Mouse (Mus musculus) spleen, embryonic (tissue): ENCODE results near the gene Clip2.

Experiments
- CTCF ChIA-PET: fragments of 350-600 bp; sonication (Branson Sonifier 250); formaldehyde crosslinking; loops from one replicate; lab custom pipeline; 2022; lab: Charles Lee

Gene Clip2

DNA sequence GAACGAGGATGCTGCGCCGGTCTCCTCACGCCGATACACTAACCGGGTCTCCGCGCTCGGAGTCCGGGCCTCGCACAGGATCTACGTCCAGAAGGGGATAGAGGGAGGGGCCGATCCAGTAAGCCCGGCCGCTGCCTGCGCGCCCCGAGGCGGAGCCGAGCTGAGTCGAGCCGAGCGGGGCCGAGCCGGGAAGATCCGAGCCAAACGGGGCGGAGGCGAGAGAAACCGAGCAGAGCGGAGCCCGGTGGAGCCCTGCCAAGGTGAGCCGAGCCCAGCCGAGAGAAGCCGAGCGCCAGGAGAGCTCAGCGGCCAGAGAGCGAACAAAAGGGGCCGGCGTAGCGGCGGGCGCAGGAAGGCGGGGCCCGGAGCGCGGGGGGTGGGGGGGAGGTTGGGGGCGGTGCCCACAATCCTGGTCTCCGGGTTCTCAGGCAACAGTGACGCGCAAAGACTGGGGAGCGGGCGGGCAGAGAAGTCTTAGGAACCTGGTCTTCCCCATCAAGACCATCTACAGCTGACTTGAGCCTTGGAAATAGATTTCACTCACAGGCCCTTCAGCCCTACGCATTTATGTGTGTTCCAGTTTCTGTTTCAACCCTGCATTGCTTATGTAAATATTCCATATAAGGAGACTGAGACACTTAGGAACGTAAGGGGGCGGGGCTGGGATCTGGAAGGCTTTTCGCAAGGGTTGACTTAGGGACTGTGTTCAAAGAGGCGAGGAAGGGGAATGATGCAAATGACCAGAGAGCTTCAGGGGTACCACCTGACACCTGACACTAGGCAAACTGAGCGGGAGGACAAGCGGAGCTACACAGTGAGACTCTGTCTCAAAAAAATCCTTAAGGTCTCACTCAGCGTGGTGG, at the start of gene Clip2:
Clip2 (minus strand) TSS at position 325 of the 863 bp plus-strand sequence.
- CTCF ChIA-PET = interaction anchor here (0.6 to 1.1 kb wide), 5 partner anchors 20 to 457 kb away, joined by 3 to 7 read pairs (median 4); no protein-coding TSS in a partner anchor

DNA sequence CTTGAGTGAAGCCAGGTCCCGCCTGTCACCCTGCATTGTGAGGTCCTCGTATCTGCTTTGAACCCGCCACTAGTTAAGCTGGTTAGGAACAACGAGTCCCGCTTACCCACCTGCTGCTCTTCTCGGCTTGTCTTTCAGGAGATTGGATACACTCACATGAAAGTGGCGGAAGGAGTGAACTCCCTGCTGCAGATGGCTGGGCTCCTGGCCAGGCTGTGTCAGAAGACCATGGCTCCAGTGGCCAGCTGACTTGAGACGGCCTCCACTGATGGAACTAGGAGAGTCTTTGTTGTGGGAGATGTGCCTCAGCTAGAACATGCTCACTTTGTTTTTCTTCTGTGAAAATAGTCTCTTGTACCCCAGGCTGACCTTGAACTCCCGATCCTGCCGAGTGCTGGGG, 45.5 kb upstream of the Clip2 start:
- CTCF ChIA-PET = no interaction called here

DNA sequence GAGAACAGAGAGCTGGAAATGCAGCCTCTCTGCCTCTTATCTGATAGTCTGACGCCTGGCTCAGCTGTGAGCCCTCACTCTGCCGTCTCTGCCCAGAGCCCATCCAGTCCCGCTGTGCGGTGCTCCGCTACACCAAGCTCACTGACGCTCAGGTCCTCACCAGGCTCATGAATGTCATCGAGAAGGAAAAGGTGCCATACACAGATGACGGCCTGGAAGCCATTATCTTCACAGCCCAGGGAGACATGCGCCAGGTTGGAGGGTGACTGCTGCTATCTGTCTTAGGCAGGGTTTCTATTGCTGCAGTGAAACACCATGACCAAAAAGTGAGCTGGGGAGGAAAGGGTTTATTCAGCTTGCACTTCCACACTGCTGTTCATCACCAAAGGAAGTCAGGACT, 40.9 kb upstream of the Clip2 start:
- CTCF ChIA-PET = no interaction called here

DNA sequence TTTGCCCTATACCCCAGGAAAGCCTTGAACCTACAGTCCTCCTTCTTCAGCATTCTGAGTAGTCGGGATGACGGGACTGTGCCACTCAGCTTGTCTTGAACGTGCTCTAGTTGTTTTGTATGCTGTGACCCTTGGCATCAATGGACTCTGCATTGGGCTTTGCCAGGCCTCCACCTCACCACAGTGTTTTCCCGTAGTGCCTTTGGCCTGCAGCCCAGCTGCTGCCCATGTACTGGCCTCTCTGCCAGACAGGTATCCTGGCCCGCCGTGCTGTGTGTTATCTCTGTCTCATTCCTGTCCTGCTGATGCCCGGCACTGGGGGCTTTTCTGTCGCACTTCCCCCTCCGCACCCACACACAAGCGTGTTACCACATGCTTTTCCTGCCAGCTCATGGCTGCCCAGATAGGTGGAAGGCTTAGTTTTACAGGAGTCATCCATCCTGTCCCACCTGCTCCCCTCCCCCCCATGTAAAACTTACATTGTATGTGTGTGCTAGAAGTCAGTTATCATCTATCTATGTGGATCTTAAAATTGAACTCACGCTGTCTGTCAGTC, 39.9 kb upstream of the Clip2 start:
- CTCF ChIA-PET = no interaction called here

- CTCF ChIA-PET = interaction anchor here (0.8 to 0.9 kb wide), 2 partner anchors 36 to 46 kb away, joined by 3 to 7 read pairs; no protein-coding TSS in a partner anchor
Measured at GRCm38 (mm10) chr5:134589900-134590299, 37.7 kb upstream of the Clip2 start.

DNA sequence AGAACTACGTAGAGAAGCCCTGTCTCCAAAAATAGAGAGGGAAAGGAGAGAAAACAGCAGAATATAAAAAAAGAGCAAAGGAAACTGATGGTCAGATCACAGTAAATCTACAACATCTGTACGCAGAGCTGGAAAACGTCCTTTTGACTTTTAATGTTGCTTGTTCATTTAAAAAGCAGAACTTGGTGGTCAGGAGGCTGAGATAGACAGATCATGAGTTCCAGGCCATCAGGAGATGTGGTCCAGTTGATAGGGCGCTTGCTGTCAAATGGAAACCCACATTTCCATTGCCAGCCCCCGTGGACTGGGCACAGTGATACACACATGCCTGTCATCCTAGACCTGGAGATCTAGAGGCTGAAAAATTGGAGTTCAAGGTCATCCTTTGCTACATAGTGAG, 32.6 kb upstream of the Clip2 start:
- CTCF ChIA-PET = interaction anchor here (0.5 kb wide), 1 partner anchor 68 kb away, joined by 6 read pairs; no protein-coding TSS in a partner anchor

DNA sequence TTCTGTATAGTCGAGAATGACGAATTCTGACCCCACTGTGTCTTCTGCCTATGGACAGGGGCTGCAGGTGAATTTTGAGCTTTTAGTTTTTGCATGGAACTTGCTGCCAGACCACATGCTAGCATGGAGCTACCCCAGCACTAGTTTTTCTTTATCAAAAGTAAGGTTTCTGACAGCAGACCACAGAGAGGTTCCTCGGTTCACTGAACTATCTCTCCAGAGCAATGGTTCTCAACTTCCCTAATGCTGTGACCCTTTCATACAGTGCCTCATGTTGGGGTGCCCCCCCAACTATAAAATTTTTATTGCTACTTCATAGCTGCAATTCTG, 31.6 kb upstream of the Clip2 start:
- CTCF ChIA-PET = no interaction called here

- CTCF ChIA-PET = interaction anchor here (0.6 to 1.6 kb wide), 5 partner anchors 12 to 90 kb away, joined by 3 to 5 read pairs (median 3); no protein-coding TSS in a partner anchor
Measured at GRCm38 (mm10) chr5:134583006-134583883, 31.0 kb upstream of the Clip2 start.

DNA sequence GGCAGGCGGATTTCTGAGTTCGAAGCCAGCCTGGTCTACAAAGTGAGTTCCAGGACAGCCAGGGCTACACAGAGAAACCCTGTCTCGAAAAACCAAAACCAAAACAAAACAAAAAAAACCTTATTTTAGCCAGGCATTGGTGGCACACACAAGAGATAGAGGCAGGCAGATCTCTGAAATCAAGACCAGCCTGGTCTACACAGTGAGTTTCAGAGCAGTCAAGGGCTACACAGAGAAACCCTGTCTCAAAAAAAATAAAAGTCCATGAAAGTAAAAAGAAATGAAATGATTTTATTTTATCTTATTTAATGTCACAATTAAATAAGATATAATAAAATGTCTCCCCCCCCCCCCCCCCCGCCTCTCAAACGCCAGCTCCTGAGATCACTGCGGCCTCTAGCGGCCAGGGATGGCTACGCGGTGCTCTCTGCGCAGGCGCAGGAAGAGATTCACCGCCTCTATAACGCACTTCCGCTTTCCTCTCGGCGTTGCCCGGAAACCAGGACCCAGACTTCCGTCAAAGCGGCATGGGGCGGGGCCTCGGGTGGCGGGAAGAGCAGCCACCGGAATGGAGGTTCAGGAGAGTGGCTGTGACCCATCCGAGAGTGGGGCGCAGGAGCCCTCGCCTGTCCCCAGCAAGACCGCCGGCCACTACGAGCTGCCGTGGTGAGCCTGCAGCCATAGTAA, 30.1 kb upstream of the Clip2 start:
- CTCF ChIA-PET = interaction anchor here (0.6 to 1.6 kb wide), 5 partner anchors 11 to 90 kb away, joined by 3 to 5 read pairs (median 3); no protein-coding TSS in a partner anchor

DNA sequence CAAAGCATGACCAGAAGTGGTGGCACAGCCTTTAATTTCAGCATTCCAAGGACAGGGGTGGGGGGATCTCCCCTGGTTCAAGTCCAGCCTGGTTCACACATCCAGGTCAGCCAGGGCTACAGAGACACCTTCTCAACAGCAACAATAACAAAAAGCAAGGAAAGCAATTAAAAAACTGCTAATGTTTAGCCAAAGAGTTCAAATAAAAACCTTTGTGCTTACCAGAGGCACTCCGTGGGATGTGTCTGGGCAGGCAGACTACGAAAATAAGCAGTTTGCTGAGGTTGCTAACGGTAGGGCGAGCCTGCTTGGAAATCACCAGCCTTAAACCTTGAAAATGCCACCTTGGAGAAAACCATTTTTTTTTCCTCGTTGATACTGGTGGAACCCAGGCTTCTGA, 28.9 kb upstream of the Clip2 start, which contains the start of gene Rfc2:
Rfc2 (plus strand) TSS at position 221 of the 400 bp plus-strand sequence.
- CTCF ChIA-PET = interaction anchor here (0.6 kb wide), 1 partner anchor 29 kb away, joined by 4 read pairs; no protein-coding TSS in a partner anchor

- CTCF ChIA-PET = no interaction called here
Measured at GRCm38 (mm10) chr5:134579135-134579534, 26.9 kb upstream of the Clip2 start.

DNA sequence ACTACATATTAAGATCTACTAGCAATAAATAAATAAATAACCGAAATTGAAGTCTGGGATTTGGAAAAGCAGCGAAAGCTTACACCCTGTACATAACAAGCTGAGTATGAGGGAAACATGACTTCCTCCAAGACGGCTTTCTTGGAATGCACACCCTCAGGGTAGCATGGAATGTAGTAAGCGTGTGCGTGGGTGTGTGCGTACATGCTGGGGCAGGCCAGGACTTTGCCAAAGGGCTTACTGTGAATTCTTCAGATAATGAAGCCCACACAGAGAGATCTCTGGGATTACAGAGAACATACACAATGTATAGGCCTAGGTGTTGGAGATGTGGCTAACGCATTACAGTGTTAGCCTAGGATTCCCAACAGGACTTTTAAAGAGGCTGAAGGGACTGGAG, 25.3 kb upstream of the Clip2 start:
- CTCF ChIA-PET = no interaction called here

GRCm38 (mm10) chr5:134576517-134577220, 24.4 kb upstream of the Clip2 start:
- CTCF ChIA-PET = no interaction called here

GRCm38 (mm10) chr5:134575833-134576232, 23.6 kb upstream of the Clip2 start:
- CTCF ChIA-PET = no interaction called here

DNA sequence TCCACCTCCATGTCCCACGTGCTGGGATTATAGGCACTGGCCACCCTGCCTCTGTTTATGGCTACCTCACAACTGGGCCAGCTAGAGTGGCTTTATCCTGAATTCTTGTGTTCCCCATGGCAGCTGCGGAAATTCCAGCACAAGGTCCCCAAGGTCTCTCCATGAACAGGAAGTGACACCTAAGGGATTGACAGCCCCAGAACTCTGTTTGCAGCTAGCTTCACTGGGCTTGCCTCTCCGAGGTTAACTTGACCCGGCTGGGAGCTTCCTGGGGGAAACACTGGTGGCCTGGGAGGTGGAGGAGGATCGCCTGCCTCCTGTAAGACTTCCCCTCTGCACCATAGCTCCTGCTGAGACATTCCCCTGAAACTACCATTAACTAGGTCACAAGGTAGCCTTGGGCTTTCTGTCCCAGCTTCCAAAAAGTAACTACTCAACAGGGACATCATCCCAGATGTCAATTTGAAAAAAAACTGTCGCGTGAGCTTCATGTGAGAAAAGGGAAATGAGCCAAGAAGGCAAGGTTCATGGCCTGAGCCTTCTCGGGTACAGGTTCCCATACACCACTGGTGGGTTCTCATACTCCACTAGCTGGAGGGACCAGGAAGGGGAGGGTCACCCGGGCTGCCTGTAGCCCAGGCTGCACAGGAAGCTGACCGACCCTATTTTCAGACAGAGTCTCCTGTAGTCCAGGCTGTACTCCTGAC, 20.4 kb upstream of the Clip2 start:
- CTCF ChIA-PET = interaction anchor here (0.9 to 1.4 kb wide), 2 partner anchors 21 to 43 kb away, joined by 4 to 6 read pairs; no protein-coding TSS in a partner anchor

- CTCF ChIA-PET = interaction anchor here (0.7 to 0.9 kb wide), 2 partner anchors 11 to 20 kb away, joined by 3 to 4 read pairs; no protein-coding TSS in a partner anchor
Measured at GRCm38 (mm10) chr5:134571730-134572507, 19.7 kb upstream of the Clip2 start.

DNA sequence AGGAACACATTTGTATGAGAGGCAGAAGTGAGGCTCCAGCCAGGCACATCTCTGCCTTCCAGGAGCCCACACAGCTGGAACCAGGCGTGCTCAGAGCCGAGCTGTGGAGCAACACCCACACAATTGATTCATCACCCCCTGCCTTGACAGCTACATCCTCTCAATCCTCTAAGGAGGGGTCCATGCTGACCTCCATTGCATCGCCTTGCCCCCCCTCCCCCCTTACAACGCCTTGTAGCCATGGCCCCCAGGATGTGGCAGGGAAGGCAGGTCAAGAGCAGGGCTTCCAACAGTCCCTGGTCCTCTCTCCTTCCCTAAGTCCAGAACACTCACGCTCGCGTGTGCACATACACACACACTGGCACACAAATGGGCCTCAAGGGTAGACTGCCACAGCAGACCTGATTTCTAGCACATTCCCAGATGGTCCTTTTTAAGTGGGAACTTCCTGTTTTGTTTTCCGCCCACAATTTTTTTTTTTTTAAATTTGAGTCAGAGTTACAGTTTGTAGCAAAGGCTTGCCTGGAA, 16.8 kb upstream of the Clip2 start:
- CTCF ChIA-PET = no interaction called here

- CTCF ChIA-PET = interaction anchor here (0.6 kb wide), 1 partner anchor 83 kb away, joined by 6 read pairs; no protein-coding TSS in a partner anchor
Measured at GRCm38 (mm10) chr5:134568030-134568429, 15.8 kb upstream of the Clip2 start.
